Mouse (Mus musculus) intestine, embryonic 16.5 days (tissue): ENCODE measurements around the gene Lclat1. TPM values are rescaled to one million over a fixed set of nuclear protein-coding genes. Genes with fewer than 3 reads are reported as not detected.

Experiments
- ATAC-seq: fragments of 200-750 bp; cut with Nextera tagmentation; 2 replicates; pipeline ENCODE4 v1.8.0; 2017; ENCODE audit warnings: moderate TSS enrichment, moderate library complexity
- H3K27ac ChIP-seq: fragments of 300-500 bp; sonication (generic); 2 replicates; pipeline ENCODE4 v1.5.1; 2014; ENCODE audit warnings: mild to moderate bottlenecking, low read length
- H3K27me3 ChIP-seq: fragments of 300-500 bp; sonication (generic); replicated peaks from 2 replicates; pipeline ENCODE4 v1.6.1; 2014; ENCODE audit warnings: low read length, control low read depth, mixed read lengths; ENCODE audit not compliant: control insufficient read depth, insufficient read depth
- H3K36me3 ChIP-seq: fragments of 300-500 bp; sonication (generic); 2 replicates; pipeline ENCODE4 v1.6.1; 2014; ENCODE audit warnings: low read length, control low read depth; ENCODE audit not compliant: control insufficient read depth, insufficient read depth
- H3K4me1 ChIP-seq: fragments of 300-500 bp; sonication (generic); 2 replicates; pipeline ENCODE4 v1.6.1; 2014; ENCODE audit warnings: low read length, control low read depth, mixed read lengths; ENCODE audit not compliant: control insufficient read depth, insufficient read depth
- H3K4me2 ChIP-seq: fragments of 300-500 bp; sonication (generic); 2 replicates; pipeline ENCODE4 v1.6.1; 2014; ENCODE audit warnings: low read depth, low read length, control low read depth
- H3K4me3 ChIP-seq: fragments of 300-500 bp; sonication (generic); 2 replicates; pipeline ENCODE4 v1.5.1; 2014; ENCODE audit warnings: mild to moderate bottlenecking, low read length
- H3K9ac ChIP-seq: fragments of 300-500 bp; sonication (generic); 2 replicates; pipeline ENCODE4 v1.6.1; 2014; ENCODE audit warnings: low read depth, low read length
- H3K9me3 ChIP-seq: fragments of 300-500 bp; sonication (generic); 2 replicates; pipeline ENCODE4 v1.6.1; 2016; ENCODE audit warnings: low read length, control low read depth; ENCODE audit not compliant: control insufficient read depth
- WGBS: fragments of 180-500 bp; shearing (Covaris S2); extraction: QIAGEN DNeasy Blood & Tissue Kit; methylation state at CpG from one replicate; pipeline ENCODE4 v1.1.7; 2014; 5-methylcytosine and 5-hydroxymethylcytosine counted together
- polyA plus RNA-seq: library from polyadenylated mRNA; unstranded; fragments of >200 nt; fragmentation: Nextera tagmentation; extraction: Ambion mirVana; gene quantifications from 2 replicates; pipeline ENCODE4 v1.2.1, GENCODE M21; 2015

Lclat1 gene
- polyA plus RNA-seq, 1 experiment from 2014 or later: 31.6 TPM

GRCm38 (mm10) chr17:73225996-73226395, 118.2 kb downstream of the Lclat1 start:
- Histone ChIP-seq H3K9ac (no peak overlapping the region), H3K4me2 (no peak overlapping the region), H3K9me3 (no peaks in the 10 kb centered on the region), H3K27me3 (no peaks in the 10 kb centered on the region), H3K36me3 (no peaks in the 10 kb centered on the region), H3K4me3 (no peak overlapping the region), H3K27ac (no peak overlapping the region), H3K4me1 (peaks cover 18% of the 10 kb centered on the region)
- no peak for ATAC-seq
- WGBS: 41% methylated on average over 5 of the region's 5 CpGs

GRCm38 (mm10) chr17:73226595-73226994, 118.8 kb downstream of the Lclat1 start:
- peaks cover 12% of the 10 kb centered on the region for H3K4me1 ChIP-seq
- no peaks in the 10 kb centered on the region for H3K36me3 ChIP-seq
- H3K27me3 ChIP-seq: no peaks in the 10 kb centered on the region
- 90% methylated on average over 2 of the region's 2 CpGs for WGBS
- H3K9me3 ChIP-seq: no peaks in the 10 kb centered on the region
- H3K27ac ChIP-seq: no peak overlapping the region
- H3K4me2 ChIP-seq: no peak overlapping the region
- no peak for ATAC-seq
- H3K9ac ChIP-seq: no peak overlapping the region
- H3K4me3 ChIP-seq: no peak overlapping the region

GRCm38 (mm10) chr17:73227361-73227760, 119.6 kb downstream of the Lclat1 start:
- H3K27me3 ChIP-seq: no peaks in the 10 kb centered on the region
- H3K4me1 ChIP-seq: peaks cover 7% of the 10 kb centered on the region; the same call in 1 of the 2 replicates
- no peaks in the 10 kb centered on the region for H3K9me3 ChIP-seq
- ATAC-seq: no peak
- WGBS: 94% methylated on average over 3 of the region's 3 CpGs
- H3K4me2 ChIP-seq: no peak overlapping the region
- no peak overlapping the region for H3K4me3 ChIP-seq
- H3K27ac ChIP-seq: no peak overlapping the region
- H3K9ac ChIP-seq: no peak overlapping the region
- H3K36me3 ChIP-seq: no peaks in the 10 kb centered on the region

GRCm38 (mm10) chr17:73229445-73230155, 121.8 kb downstream of the Lclat1 start:
- no peak for ATAC-seq
- no peak overlapping the region for H3K27ac ChIP-seq
- H3K27me3 ChIP-seq: no peaks in the 10 kb centered on the region
- H3K36me3 ChIP-seq: no peaks in the 10 kb centered on the region
- no peak overlapping the region for H3K4me2 ChIP-seq
- H3K4me1 ChIP-seq: 0 out of 2 replicates have a peak, but pooled peaks cover 4% of the 10 kb centered on the region
- H3K4me3 ChIP-seq: no peak overlapping the region
- no peak overlapping the region for H3K9ac ChIP-seq
- WGBS: 83% methylated on average over 11 of the region's 11 CpGs
- no peaks in the 10 kb centered on the region for H3K9me3 ChIP-seq

GRCm38 (mm10) chr17:73230340-73230989, 122.7 kb downstream of the Lclat1 start:
- no peak for ATAC-seq
- Histone ChIP-seq H3K4me2 (no peak overlapping the region), H3K4me3 (no peak overlapping the region), H3K4me1 (0 out of 2 replicates have a peak, but pooled peaks cover 4% of the 10 kb centered on the region), H3K27ac (no peak overlapping the region), H3K36me3 (no peaks in the 10 kb centered on the region), H3K9ac (no peak overlapping the region), H3K9me3 (no peaks in the 10 kb centered on the region), H3K27me3 (no peaks in the 10 kb centered on the region)
- WGBS: 89% methylated on average over 12 of the region's 12 CpGs

- ATAC-seq: no peak
- no peak overlapping the region for H3K9ac ChIP-seq
- no peaks in the 10 kb centered on the region for H3K36me3 ChIP-seq
- H3K27ac ChIP-seq: no peak overlapping the region
- H3K27me3 ChIP-seq: no peaks in the 10 kb centered on the region
- H3K4me2 ChIP-seq: no peak overlapping the region
- H3K4me1 ChIP-seq: no peaks in the 10 kb centered on the region
- H3K4me3 ChIP-seq: no peak overlapping the region
- 89% methylated on average over 1 of the region's 1 CpGs for WGBS
- H3K9me3 ChIP-seq: no peaks in the 10 kb centered on the region
Observed at GRCm38 (mm10) chr17:73231337-73231736, 123.6 kb downstream of the Lclat1 start.

- Histone ChIP-seq H3K9ac (no peak overlapping the region), H3K4me3 (no peak overlapping the region), H3K4me1 (no peaks in the 10 kb centered on the region), H3K27ac (no peak overlapping the region), H3K4me2 (no peak overlapping the region), H3K36me3 (no peaks in the 10 kb centered on the region), H3K27me3 (no peaks in the 10 kb centered on the region), H3K9me3 (no peaks in the 10 kb centered on the region)
- no peak for ATAC-seq
- WGBS: 90% methylated on average over 2 of the region's 2 CpGs
Observed at GRCm38 (mm10) chr17:73232593-73232992, 124.8 kb downstream of the Lclat1 start.

GRCm38 (mm10) chr17:73233975-73234374, 126.2 kb downstream of the Lclat1 start:
- H3K27me3 ChIP-seq: no peaks in the 10 kb centered on the region
- H3K9me3 ChIP-seq: no peaks in the 10 kb centered on the region
- H3K27ac ChIP-seq: no peak overlapping the region
- no peak overlapping the region for H3K9ac ChIP-seq
- no peak overlapping the region for H3K4me3 ChIP-seq
- H3K36me3 ChIP-seq: no peaks in the 10 kb centered on the region
- no peaks in the 10 kb centered on the region for H3K4me1 ChIP-seq
- ATAC-seq: no peak
- 82% methylated on average over 1 of the region's 1 CpGs for WGBS
- H3K4me2 ChIP-seq: no peak overlapping the region

GRCm38 (mm10) chr17:73237178-73237853, 129.5 kb downstream of the Lclat1 start:
- Histone ChIP-seq H3K4me3 (no peak overlapping the region), H3K4me2 (no peak overlapping the region), H3K9me3 (no peaks in the 10 kb centered on the region), H3K27me3 (no peaks in the 10 kb centered on the region), H3K4me1 (no peaks in the 10 kb centered on the region), H3K9ac (no peak overlapping the region), H3K27ac (no peak overlapping the region), H3K36me3 (peaks cover 6% of the 10 kb centered on the region; the same call in 1 of the 2 replicates)
- WGBS: 81% methylated on average over 3 of the region's 3 CpGs
- ATAC-seq: no peak
